Mouse (Mus musculus): ENCODE measurements at regions not wholly inside any gene's neighbourhood (a gene's known extent, or its start where the extent isn't known, plus 50 kb on each side); places are given as distances from the start of the nearest gene placed in this dataset.

DNA sequence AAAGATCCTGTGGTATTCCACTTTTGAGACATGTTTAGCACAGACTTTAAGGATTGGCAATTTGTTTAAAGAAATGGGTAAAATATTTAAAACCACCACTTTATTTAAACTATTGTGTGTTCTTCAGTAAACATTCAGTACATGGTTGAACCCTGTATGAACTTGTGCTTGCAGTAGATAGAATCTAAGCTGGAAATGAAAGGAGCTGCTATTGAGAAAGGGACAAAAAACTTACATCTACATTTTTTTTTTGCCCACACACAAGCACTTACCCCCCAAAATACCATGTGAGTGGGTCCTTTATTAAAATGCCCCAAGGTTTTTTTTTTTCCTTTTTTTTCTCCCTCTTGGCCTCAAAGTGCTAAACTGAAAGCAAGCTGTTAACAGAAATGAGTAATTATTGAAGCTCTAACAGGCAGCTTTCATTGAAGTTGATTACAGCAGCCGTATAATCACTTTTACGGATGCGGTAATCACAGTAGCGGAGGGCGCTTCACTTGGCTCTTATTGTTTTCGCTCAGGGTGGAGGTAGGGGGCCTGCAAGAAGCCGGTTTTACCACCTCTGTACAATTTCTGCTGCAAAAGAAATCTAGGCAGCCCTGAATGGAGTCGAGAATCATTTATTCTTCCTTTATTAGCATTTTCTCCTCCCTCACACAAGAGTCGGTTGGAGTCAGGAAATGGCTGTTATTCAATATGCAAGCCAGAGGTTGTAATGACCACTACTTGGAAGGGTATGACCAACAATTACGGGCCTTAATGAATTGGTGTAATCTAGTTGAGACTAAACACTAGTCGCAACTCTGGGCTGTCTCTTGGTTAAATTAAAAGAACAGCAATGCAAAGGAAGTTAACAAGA lies 257.7 kb downstream of the Lmo4 start:
- TF ChIP-seq CTCF (conservative IDR thresholded peaks at IDR 0.05; ENCODE audit: low read length) (no peak), NANOG (IDR thresholded peaks at IDR 0.05; ENCODE audit: borderline replicate concordance, low read length) (no peak), POU5F1 (IDR thresholded peaks at IDR 0.05; ENCODE audit: borderline replicate concordance, low read length) (no peak)
